Mouse (Mus musculus): ENCODE measurements around the gene Hamp. TPM values are rescaled to one million over a fixed set of nuclear protein-coding genes. Genes with fewer than 3 reads are reported as not detected.

Gene Hamp
- 10 to 100 TPM in 1 of 2 experiments, 1 to 10 TPM in 1; 5.1 to 28.3 TPM for total RNA-seq (2021)
- long read RNA-seq, experiment 1, result 0 reads
- long read RNA-seq, experiment 2, partial matches to known transcripts, result 0 of 2 reads
- long read RNA-seq, experiment 2, other reads (novel, unspliced or antisense), result 0 of 2 reads

DNA sequence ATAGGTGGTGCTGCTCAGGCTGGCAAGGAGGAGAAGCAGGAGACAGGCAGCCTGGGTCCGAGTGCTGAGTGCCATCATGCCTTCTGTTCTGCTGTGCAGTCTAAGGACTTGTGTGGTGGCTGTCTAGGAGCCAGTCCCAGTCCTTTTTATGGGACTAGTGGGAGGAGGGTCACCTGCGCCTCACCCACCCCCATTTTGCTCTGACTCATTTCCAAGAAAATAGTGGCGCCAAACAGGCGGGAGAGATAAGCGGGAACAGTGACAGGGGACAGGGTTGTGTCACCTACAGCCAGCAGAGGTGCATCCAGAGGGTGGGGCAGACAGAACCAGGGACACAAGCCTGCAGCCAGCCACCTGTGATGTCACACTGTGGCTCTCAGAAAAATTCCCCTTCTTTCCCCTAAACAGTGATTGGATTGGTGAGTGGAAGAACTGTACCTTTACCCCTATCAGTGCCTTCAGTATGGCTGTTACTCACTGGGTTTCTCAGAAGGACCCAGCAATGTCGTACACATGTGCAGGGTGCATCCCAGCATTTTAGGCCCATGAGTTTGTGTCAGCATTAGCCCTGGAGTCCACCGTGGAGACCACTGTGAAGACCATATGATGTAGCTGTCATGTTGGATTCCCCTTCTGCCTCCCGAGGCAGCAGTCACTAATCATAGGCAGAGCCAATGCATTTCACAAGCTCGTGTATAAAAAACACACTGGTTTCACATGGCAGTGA, at the start of gene Hamp:
TSS of gene Hamp (minus strand) at position 124 of the 727 bp plus-strand sequence.
- no peak for DNase-seq
- intact Hi-C loops (cut with DNase I), result no loop called here

DNA sequence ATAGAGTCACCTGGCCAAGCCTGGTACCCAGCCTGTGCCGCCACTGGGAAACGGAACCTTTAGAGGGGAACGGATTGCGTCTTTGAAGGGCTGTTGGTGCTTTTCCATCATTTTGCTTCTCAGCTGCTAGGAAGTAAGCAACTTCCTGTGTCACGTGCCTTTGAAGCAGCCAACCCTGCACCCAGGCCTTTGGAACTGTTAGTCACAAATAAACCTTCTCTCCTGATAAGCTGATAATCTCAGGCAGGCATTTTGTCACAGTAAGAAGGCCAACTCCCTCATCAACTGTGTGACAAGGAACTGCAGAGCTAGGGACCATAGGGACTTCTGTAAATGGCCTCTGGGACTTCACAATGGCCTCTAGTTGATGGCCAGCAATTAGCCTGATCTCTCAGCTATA, 48.3 kb upstream of the Hamp start:
- intact Hi-C loops (cut with DNase I), result no loop called here
- no peak for DNase-seq

- intact Hi-C loops (cut with DNase I), result no loop called here
- no peak for DNase-seq
Observed at GRCm38 (mm10) chr7:30988519-30989162, 44.8 kb upstream of the Hamp start.

DNA sequence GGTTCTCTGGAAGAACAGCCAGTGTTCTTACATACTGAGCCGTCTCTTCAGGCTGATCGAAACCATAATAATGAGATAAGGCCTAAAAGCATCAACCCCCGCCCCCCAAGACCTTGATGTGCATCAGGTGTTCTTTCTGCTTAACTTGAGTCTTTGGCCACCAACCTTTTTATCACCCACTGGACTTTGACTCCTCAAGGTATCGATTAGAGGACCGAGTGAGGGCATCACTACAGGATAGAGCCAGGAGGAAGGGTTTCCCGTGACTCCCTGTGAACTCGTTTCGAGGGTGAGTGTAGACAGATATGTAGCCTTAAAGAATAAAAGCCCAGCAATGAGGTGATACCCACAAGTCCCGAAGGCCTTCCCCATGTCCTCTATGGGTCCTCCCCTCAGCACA, 41.5 kb upstream of the Hamp start:
- DNase-seq, result no peak
- intact Hi-C loops (cut with DNase I), result no loop called here

DNA sequence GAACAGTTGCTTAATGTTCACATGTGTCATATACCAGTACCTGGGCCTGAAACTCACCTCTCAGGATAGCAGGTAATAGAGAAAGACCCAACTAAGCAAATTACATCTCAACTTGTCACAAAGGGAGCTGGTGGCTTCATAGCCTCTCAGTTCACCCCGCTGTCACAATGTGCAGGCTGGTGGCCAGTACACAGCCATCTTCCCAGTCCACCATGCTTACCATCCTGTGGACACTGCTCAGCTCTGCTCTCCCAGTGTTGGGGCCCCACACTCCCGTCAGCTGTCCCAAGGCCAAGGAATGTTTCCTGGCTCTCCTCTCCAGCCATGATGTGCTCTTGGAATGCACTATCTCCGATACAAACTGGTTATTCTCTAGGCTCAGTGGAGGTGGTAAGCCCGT, 37.9 kb upstream of the Hamp start:
- DNase-seq, result no peak
- intact Hi-C loops (cut with DNase I), result no loop called here

- peak; percentile 90 to 92 for DNase-seq
- intact Hi-C loops (cut with DNase I), result loop anchor here (2.0 to 10.0 kb wide), 3 partner anchors 71 to 241 kb away; partner anchors contain the start of gene Fxyd5
Observed at GRCm38 (mm10) chr7:30973501-30974289, 29.9 kb upstream of the Hamp start, which contains the start of gene Fam187b. Gene Fam187b (plus strand): TSS chr7:30973790.

DNA sequence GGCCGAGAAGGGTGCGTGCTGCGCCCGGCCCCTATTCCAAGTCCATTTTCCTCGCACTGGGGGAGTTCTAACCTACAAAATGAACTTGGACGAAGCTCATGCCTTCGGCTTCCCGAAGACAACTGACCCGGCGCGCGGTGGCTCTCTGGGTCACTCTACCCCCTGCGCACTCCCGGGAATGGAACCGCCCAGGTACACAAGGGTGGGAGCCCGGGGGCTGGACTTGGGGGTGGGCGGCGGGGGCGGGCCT, 29.3 kb upstream of the Hamp start, which contains the start of gene Lsr:
TSS of gene Lsr (minus strand) at position 214 of the 250 bp plus-strand sequence.
- intact Hi-C loops (cut with DNase I), result loop anchor here (2.0 to 10.0 kb wide), 3 partner anchors 72 to 241 kb away; partner anchors contain the start of gene Fxyd5
- DNase-seq, result no peak

DNA sequence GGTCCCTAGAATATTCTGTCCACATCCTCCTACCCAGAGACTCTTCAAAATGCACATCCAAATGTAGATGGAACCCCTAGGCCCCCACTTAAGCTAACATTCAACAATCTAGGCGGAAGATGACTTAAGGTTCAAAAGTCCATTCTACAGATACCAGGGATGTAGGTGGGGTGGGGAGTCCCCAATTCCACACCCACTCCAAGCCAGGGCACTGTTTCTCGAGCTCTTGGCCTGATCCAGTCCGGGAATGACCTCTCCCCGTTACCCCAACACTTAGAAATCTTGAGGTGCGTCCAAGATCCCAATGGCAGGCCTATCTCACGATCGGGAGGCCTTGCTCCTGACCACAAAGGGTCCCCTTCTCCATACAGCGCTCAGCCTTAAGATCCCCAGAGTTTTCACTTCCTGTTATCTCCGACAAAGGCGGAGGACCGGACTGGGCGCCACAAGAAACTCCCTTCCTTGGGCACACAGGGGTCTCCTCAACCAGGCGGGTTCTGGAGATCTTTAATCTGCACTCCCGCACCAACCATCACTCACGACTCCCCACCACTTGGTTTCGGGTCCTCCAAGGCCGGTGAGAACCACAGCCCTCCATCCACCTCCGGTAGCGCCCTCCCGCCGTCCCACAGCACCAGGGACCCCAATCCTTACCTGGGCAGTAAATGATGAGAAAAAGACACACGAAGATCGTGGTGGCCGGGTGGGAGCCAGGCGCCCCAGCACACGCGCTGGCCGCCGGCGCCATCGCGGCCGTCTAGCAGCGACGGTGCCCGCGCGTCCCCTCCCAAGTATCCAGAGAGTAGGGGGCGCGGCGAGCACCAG, 28.8 kb upstream of the Hamp start:
- DNase-seq, result no peak
- intact Hi-C loops (cut with DNase I), result loop anchor here (2.0 to 10.0 kb wide), 3 partner anchors 72 to 240 kb away; partner anchors contain the start of gene Fxyd5

DNA sequence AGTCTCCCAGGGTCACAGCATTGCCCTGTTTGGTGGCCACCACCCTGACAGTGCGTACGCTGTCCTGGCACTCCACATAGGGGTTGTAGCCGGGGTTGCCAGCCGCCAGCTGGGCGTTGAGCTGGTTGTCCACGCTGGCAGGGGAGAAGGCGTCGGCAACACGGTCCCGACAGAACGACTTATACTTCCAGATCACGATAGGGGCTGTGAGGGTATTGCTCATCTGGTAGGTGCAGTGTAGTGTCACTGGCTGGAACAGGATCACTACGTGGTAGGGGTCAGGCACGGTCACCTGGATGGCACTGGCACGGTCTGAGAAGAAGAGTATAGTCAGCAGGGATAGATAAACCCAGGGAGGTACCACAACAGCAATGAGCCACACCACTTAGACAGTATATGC, 28.1 kb upstream of the Hamp start:
- intact Hi-C loops (cut with DNase I), result loop anchor here (2.0 to 10.0 kb wide), 3 partner anchors 73 to 240 kb away; partner anchors contain the start of gene Fxyd5
- DNase-seq, result no peak

- intact Hi-C loops (cut with DNase I), result no loop called here
- DNase-seq, result no peak
Observed at GRCm38 (mm10) chr7:30969174-30969573, 25.3 kb upstream of the Hamp start.

DNA sequence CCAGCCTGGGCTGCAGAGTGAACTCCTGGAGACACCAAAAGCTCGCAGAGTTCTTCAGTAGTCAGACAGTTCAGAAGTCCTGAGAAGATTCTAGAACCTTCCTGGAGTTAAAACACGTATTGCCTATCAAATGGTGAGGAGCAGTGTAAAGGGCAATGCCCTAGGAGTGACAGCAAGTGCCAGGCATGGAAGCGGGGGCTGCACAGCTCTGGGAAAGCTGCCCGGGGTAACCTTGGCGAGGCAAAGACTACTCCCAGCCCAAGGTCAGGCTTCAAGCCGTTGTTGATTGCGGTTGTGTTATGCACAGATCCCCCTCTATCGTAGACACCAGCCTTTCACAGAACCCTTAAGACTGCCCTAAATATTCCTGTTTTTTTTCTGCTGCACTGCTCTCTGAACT, 24.8 kb upstream of the Hamp start:
- intact Hi-C loops (cut with DNase I), result no loop called here
- no peak for DNase-seq

DNA sequence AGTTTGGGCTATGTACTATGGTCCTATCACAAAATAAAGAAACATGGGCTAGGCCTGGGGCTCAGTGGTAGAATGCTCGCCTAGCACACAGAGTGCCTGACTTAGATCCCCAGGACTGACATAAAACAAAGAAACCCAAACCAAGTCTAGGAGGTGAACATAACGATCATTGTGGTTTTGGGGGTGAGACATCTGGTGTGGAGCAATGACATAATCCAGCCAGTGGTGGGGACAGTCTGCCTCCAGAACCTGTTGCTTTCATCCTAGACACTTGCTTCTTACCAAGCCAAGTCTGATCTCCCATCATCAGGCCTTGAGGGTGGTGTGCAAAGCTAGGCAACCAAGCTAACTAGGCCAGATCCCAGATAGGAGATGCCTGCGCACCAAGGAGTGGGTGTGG, 22.8 kb upstream of the Hamp start:
- no peak for DNase-seq
- intact Hi-C loops (cut with DNase I), result no loop called here

DNA sequence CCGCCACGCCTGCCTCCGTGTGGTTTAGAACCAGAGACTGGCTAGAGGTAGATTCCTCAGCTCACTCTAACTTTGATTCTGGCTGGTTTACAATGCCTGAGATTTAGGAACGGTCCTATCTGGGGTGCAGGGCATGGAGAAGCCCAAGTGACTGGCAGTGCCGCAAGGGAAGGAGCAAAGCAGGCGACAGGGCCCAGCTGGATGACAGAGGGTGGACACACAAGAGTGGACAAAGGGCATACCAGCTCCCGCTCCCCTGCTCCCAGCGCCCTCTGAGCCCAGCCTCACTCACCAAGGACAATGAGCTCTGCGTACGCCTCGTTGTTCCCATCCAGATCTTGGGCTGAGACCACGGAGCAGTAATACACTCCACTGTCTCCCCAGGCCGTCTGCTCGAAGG, 21.8 kb upstream of the Hamp start:
- DNase-seq, result no peak
- intact Hi-C loops (cut with DNase I), result no loop called here

- DNase-seq, result no peak
- intact Hi-C loops (cut with DNase I), result no loop called here
Observed at GRCm38 (mm10) chr7:30964366-30964765, 20.5 kb upstream of the Hamp start.

GRCm38 (mm10) chr7:30962862-30963261, 19.0 kb upstream of the Hamp start:
- DNase-seq, result no peak
- intact Hi-C loops (cut with DNase I), result no loop called here

- intact Hi-C loops (cut with DNase I), result no loop called here
- no peak for DNase-seq
Observed at GRCm38 (mm10) chr7:30959786-30960349, 16.0 kb upstream of the Hamp start.

DNA sequence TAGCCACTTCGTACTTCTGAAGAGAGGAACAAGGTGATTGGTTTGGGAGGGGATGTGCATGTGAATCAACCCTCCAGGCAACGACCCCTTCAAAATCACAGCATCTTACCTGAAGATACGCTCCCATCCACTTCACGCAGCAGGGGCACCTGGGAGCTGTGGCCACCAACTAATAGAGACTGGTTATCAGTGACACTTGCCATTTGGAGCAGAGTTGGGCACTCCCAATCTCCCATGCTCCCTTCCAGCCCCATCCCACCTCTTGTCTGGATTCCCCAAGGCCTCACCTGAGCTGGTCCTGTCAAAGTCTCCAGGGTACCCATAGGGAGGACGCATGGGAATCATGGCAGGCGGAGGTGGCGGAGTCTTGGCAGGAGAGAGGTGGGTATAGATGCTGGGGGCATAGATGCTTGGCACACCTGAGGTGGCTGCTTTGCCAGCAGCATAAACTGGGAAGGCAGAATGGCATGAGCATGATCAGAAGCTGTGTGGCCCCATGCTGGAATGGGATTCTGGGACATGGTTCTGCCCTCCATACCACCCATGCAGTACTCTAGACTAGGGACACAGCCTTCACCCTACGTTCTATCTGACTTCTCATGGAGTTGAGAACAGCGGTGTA, 15.1 kb upstream of the Hamp start:
- no peak for DNase-seq
- intact Hi-C loops (cut with DNase I), result no loop called here

DNA sequence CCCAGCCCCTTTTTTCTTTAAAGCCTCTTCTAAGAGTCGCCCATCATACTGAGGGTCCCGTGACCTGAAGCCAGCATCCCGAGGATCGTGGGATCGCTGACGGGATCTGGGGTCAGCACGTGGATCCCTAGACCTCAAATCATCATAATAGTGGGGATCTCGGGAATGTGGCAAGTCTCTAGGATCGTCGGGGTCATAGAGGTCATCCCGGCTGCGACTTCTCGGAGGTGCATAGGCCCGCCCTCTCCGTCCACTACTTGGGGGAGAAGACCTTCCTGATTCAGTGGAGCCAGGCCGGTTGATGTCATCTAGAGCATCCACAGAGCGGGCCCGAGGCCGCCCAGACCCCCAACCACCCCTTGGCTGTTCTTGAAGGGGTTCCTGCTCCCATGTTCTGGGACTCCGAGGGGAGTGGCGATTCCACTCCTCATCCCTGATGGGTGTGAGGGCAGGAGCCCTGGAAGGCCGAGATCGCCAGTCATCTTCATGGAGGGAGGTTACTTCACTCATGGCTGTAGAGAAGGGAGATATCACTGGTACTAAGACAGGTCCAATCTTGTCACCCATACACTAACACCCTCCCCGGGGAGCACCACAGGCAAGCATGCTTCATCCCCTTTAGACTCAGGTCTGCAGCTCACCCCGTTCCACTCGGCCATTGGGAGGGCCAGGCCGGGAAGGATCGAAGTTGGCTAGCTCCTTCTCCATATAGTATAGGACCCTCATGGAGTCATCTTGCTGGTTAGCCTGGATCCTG, 14.5 kb upstream of the Hamp start:
- intact Hi-C loops (cut with DNase I), result no loop called here
- DNase-seq, result no peak

- peak; percentile 95 for DNase-seq
- intact Hi-C loops (cut with DNase I), result no loop called here
Observed at GRCm38 (mm10) chr7:30957367-30957783, 13.5 kb upstream of the Hamp start.

Data from heart, postnatal 14 days (tissue).